Mouse (Mus musculus): ENCODE measurements around the gene Fry. TPM values are rescaled to one million over a fixed set of nuclear protein-coding genes. Genes with fewer than 3 reads are reported as not detected.

Fry gene
- polyA plus RNA-seq, 1 experiment: 2.9 TPM

GRCm38 (mm10) chr5:150543184-150543583 lies 424.7 kb downstream of the Fry start:
- no peak overlapping the region for H3K4me3 ChIP-seq (ENCODE audit: insufficient read depth, low read length)
- no peak overlapping the region for H3K27ac ChIP-seq (ENCODE audit: insufficient read depth, low read length)
- no peaks in the 10 kb centered on the region for H3K4me1 ChIP-seq (ENCODE audit: control insufficient read depth, insufficient read depth, low read length)
- TF ChIP-seq CTCF (IDR thresholded peaks at IDR 0.05; ENCODE audit: borderline replicate concordance, insufficient read depth, low read length) (no peak), POLR2A (IDR thresholded peaks at IDR 0.05; ENCODE audit: low read depth, low read length) (no peak)

Other genes starting within 250 kb of the Fry start
- gene Rxfp2, start 100.0 kb upstream of the Fry start, polyA plus RNA-seq (2011; ENCODE audit: insufficient read length, low read depth, missing spikeins): not detected in 2 replicates

All from embryonic fibroblast, embryonic 13.5 days (primary cell).